ENCODE assay signal across 8 mouse cellular contexts in the genomic region with DNA sequence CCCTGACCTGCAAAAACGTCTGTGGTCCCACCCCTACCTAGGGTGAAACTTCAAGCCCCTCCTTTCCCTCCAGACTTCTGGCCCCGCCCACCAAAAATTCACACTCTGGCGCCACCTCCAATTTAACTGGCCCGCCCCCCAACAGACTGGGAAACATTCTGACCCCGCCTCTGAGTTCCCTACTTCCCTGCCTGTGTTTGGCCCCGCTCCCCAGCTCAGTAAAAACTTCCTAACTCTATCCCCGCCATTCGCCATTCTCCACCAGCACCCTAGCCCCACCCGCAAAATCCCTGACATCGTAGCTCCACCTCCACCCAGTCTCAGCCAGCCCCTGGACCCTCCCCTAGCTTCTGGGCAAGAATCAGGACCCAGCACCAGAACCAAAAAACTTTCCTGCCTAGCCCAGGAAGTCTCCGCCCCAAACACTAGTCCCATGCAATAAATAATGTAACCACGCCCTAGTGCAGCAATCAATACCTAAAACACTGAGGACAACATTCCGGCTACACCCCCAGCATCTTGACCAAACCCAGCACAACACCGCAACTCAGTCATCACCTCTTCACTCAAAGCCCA. TPM values are rescaled to one million over a fixed set of nuclear protein-coding genes. Genes with fewer than 3 reads are reported as not detected.
DNase-seq lines count a peak whose midpoint lies in the region; ATAC-seq and TF ChIP-seq lines count a peak whose summit lies in the region.

No protein-coding gene starts in this region.

- H3K27ac ChIP-seq in ES-E14 (ENCODE audit: insufficient read depth, low read depth, low read length, poor library complexity, severe bottlenecking), result peak overlapping the region; percentile 47
- H3K27ac ChIP-seq in forebrain, embryonic 10.5 days, result peak overlapping the region; percentile 97
- peak overlapping the region; percentile 98 for H3K27ac ChIP-seq in heart, embryonic 16.5 days (ENCODE audit: low read length)
- peak overlapping the region; percentile 82 for H3K27ac ChIP-seq in lung, embryonic 16.5 days (ENCODE audit: low read length)

- 4% methylated on average over 14 of the region's 14 CpGs for WGBS in forebrain, embryonic 10.5 days
- 5% methylated on average over 14 of the region's 14 CpGs for WGBS in heart, embryonic 16.5 days
- under 1% methylated on average over 14 of the region's 14 CpGs for WGBS in lung, embryonic 16.5 days

- H3K9me3 ChIP-seq in ES-E14 (ENCODE audit: control insufficient read depth, insufficient read depth, low read depth, low read length), result no peaks in the 10 kb centered on the region
- H3K9me3 ChIP-seq in forebrain, embryonic 10.5 days, result no peaks in the 10 kb centered on the region
- H3K9me3 ChIP-seq in heart, embryonic 16.5 days (replicated peaks; ENCODE audit: control insufficient read depth, low read length), result no peaks in the 10 kb centered on the region
- no peaks in the 10 kb centered on the region for H3K9me3 ChIP-seq in lung, embryonic 16.5 days (ENCODE audit: control insufficient read depth, low read length)

- peaks cover 0 to 6% of the 10 kb centered on the region in 2 experiments; a peak in 2 of 4 replicates for H3K4me1 ChIP-seq in ES-E14 (ENCODE audit: control insufficient read depth in 2 of 2, insufficient read depth in 2 of 2, low read length in 2 of 2, poor library complexity in 1 of 2)
- H3K4me1 ChIP-seq in forebrain, embryonic 10.5 days, result peaks cover 20% of the 10 kb centered on the region
- peaks cover 4% of the 10 kb centered on the region; the same call in 1 of the 2 replicates for H3K4me1 ChIP-seq in heart, embryonic 16.5 days (ENCODE audit: control insufficient read depth, insufficient read depth, low read length)
- H3K4me1 ChIP-seq in lung, embryonic 16.5 days (replicated peaks; ENCODE audit: control insufficient read depth, insufficient read depth, low read length), result peaks cover 8% of the 10 kb centered on the region

- peak; percentile 88 for DNase-seq in ES-E14 (ENCODE audit: low read depth, low spot score)
- DNase-seq in c-Kit-negative CD71-positive TER-119-positive erythroid progenitor cells, embryonic 14.5 days (ENCODE audit: low read depth, low spot score), result peak; percentile 56
- DNase-seq in forebrain, embryonic 10.5 days (ENCODE audit: extremely low spot score, low spot score), result peak; percentile 37
- DNase-seq in kidney, postnatal 14 days, result peak; percentile 88
- peak; percentile 77 for DNase-seq in ovary, adult 18-20 months (ENCODE audit: low spot score)
- peak; percentile 64 for DNase-seq in thymus, postnatal 25 days

- peaks cover 20% of the 10 kb centered on the region for H3K36me3 ChIP-seq in ES-E14 (ENCODE audit: control insufficient read depth, insufficient read depth, low read length, poor library complexity, severe bottlenecking)
- H3K36me3 ChIP-seq in forebrain, embryonic 10.5 days (replicated peaks), result peaks cover 42% of the 10 kb centered on the region
- peaks cover 25% of the 10 kb centered on the region for H3K36me3 ChIP-seq in heart, embryonic 16.5 days (ENCODE audit: control insufficient read depth, insufficient read depth)
- peaks cover 24% of the 10 kb centered on the region for H3K36me3 ChIP-seq in lung, embryonic 16.5 days (ENCODE audit: control insufficient read depth, insufficient read depth, low read length)

- peak overlapping the region; percentile 58 for H3K4me2 ChIP-seq in heart, embryonic 16.5 days (ENCODE audit: low read depth, low read length)
- H3K4me2 ChIP-seq in lung, embryonic 16.5 days (ENCODE audit: low read depth, low read length), result peak overlapping the region; percentile 81

- peak overlapping the region; percentile 68 to 94 for H3K4me3 ChIP-seq in ES-E14 (ENCODE audit: insufficient read depth in 1 of 2, low read depth in 1 of 2, low read length in 2 of 2, poor library complexity in 1 of 2, severe bottlenecking in 1 of 2)
- H3K4me3 ChIP-seq in forebrain, embryonic 10.5 days, result peak overlapping the region; percentile 74
- H3K4me3 ChIP-seq in heart, embryonic 16.5 days (ENCODE audit: low read length), result peak overlapping the region; percentile 78
- H3K4me3 ChIP-seq in lung, embryonic 16.5 days (ENCODE audit: low read length), result peak overlapping the region; percentile 68

- peak; percentile 25 for ATAC-seq in heart, embryonic 16.5 days (replicated peaks; ENCODE audit: extremely low read depth, insufficient read depth, low FRiP score)
- peak; percentile 71 for ATAC-seq in lung, embryonic 16.5 days (ENCODE audit: low read depth)

- no peaks in the 10 kb centered on the region for H3K27me3 ChIP-seq in forebrain, embryonic 10.5 days (ENCODE audit: poor library complexity, severe bottlenecking)
- no peaks in the 10 kb centered on the region for H3K27me3 ChIP-seq in heart, embryonic 16.5 days (ENCODE audit: control insufficient read depth, insufficient read depth, low read length)
- H3K27me3 ChIP-seq in lung, embryonic 16.5 days (ENCODE audit: control insufficient read depth, insufficient read depth, low read depth, low read length), result no peaks in the 10 kb centered on the region

- in situ Hi-C loops in ES-E14 (cut with MboI; ENCODE audit: low sequenced_read_pairs in 2 of 2, unreplicated experiment in 2 of 2), result no loop called here

- H3K9ac ChIP-seq in ES-E14 (ENCODE audit: insufficient read depth, low read depth, low read length, poor library complexity, severe bottlenecking), result no peak overlapping the region
- 0 out of 2 replicates have a peak overlapping the region, but pooled peaks have one; percentile 23 for H3K9ac ChIP-seq in heart, embryonic 16.5 days (ENCODE audit: low read length)
- H3K9ac ChIP-seq in lung, embryonic 16.5 days (ENCODE audit: low read length), result peak overlapping the region; percentile 55

TF ChIP-seq in ES-E14, 5 proteins besides CTCF, POLR2A, EP300 and RAD21:
- no peak for TF ChIP-seq ZNF384 (IDR thresholded peaks at IDR 0.05; ENCODE audit: low read depth, low read length)
- TF ChIP-seq ZC3H11A (IDR thresholded peaks at IDR 0.05; ENCODE audit: borderline replicate concordance, low read depth, low read length), result no peak
- TF ChIP-seq HCFC1 (IDR thresholded peaks at IDR 0.05; ENCODE audit: borderline replicate concordance, insufficient read depth, low read length), result 0 out of 2 replicates have a peak, but pooled peaks have one; percentile 56

RNA-seq across cellular contexts. Expression of gene Ccdc9, which starts 1.1 kb away (rescaled TPM):
- 53.9 and 70.3 TPM in 2 replicates for total RNA-seq in ES-E14 (2012; rRNA removed)
- 28.7 and 34.8 TPM in 2 replicates for polyA plus RNA-seq in forebrain, embryonic 10.5 days (2016; fragmentation: Nextera tagmentation; extraction: Ambion mirVana)
- polyA plus RNA-seq in heart, embryonic 16.5 days (2015; fragmentation: Nextera tagmentation; extraction: Ambion mirVana), result 12.0 and 15.2 TPM in 2 replicates
- polyA plus RNA-seq in lung, embryonic 16.5 days (2015; fragmentation: Nextera tagmentation; extraction: Ambion mirVana), result 20.1 and 25.9 TPM in 2 replicates

RNA-seq across cellular contexts. Expression of gene Inafm1, which starts 12.1 kb away (rescaled TPM):
- 2.1 TPM in 2 replicates for total RNA-seq in ES-E14 (2012; rRNA removed)
- polyA plus RNA-seq in forebrain, embryonic 10.5 days (2016; fragmentation: Nextera tagmentation; extraction: Ambion mirVana), result 5.6 and 6.3 TPM in 2 replicates
- polyA plus RNA-seq in heart, embryonic 16.5 days (2015; fragmentation: Nextera tagmentation; extraction: Ambion mirVana), result 6.9 and 9.0 TPM in 2 replicates
- 12.1 and 12.3 TPM in 2 replicates for polyA plus RNA-seq in lung, embryonic 16.5 days (2015; fragmentation: Nextera tagmentation; extraction: Ambion mirVana)

RNA-seq across cellular contexts. Expression of gene Bbc3, which starts 22.7 kb away (rescaled TPM):
- total RNA-seq in ES-E14 (2012; rRNA removed), result 21.9 and 34.9 TPM in 2 replicates
- polyA plus RNA-seq in forebrain, embryonic 10.5 days (2016; fragmentation: Nextera tagmentation; extraction: Ambion mirVana), result 16.4 and 18.8 TPM in 2 replicates
- 5.7 and 6.8 TPM in 2 replicates for polyA plus RNA-seq in heart, embryonic 16.5 days (2015; fragmentation: Nextera tagmentation; extraction: Ambion mirVana)
- polyA plus RNA-seq in lung, embryonic 16.5 days (2015; fragmentation: Nextera tagmentation; extraction: Ambion mirVana), result 12.4 and 14.3 TPM in 2 replicates

RNA-seq across cellular contexts. Expression of gene C5ar1, which starts 26.2 kb away (rescaled TPM):
- total RNA-seq in ES-E14 (2012; rRNA removed), result not detected in 2 replicates
- polyA plus RNA-seq in forebrain, embryonic 10.5 days (2016; fragmentation: Nextera tagmentation; extraction: Ambion mirVana), result 0.50 and 0.80 TPM in 2 replicates
- polyA plus RNA-seq in heart, embryonic 16.5 days (2015; fragmentation: Nextera tagmentation; extraction: Ambion mirVana), result 2.6 and 3.2 TPM in 2 replicates
- polyA plus RNA-seq in lung, embryonic 16.5 days (2015; fragmentation: Nextera tagmentation; extraction: Ambion mirVana), result 3.4 and 3.6 TPM in 2 replicates

RNA-seq across cellular contexts. Expression of gene C5ar2, which starts 41.6 kb away (rescaled TPM):
- total RNA-seq in ES-E14 (2012; rRNA removed), result 0.05 and 0.13 TPM in 2 replicates
- polyA plus RNA-seq in forebrain, embryonic 10.5 days (2016; fragmentation: Nextera tagmentation; extraction: Ambion mirVana), result 0.09 TPM in 2 replicates
- 0.76 and 0.88 TPM in 2 replicates for polyA plus RNA-seq in heart, embryonic 16.5 days (2015; fragmentation: Nextera tagmentation; extraction: Ambion mirVana)
- polyA plus RNA-seq in lung, embryonic 16.5 days (2015; fragmentation: Nextera tagmentation; extraction: Ambion mirVana), result 0.44 and 0.53 TPM in 2 replicates

Comparison
In these comparisons a context has a peak if more than half of its experiments do, and no peak if none do; other contexts are left out.
1. Peak in every context shown above with its lines: DNase-seq, ATAC-seq, H3K4me3 ChIP-seq and H3K27ac ChIP-seq.
2. DNase-seq: peak in every context shown above with its lines; median percentile 88 in ES-E14; 88 in kidney, postnatal 14 days; 77 in ovary, adult 18-20 months; 64 in thymus, postnatal 25 days; 56 in c-Kit-negative CD71-positive TER-119-positive erythroid progenitor cells, embryonic 14.5 days; 37 in forebrain, embryonic 10.5 days.
3. H3K27ac ChIP-seq: peak in every context shown above with its lines; median percentile 98 in heart, embryonic 16.5 days; 97 in forebrain, embryonic 10.5 days; 82 in lung, embryonic 16.5 days; 47 in ES-E14.